Mouse (Mus musculus) thymus, postnatal 10 days (tissue): ENCODE results near the gene Dlx2.
A peak's percentile ranks its signal among the peaks of the same experiment; 100 is the strongest.

Experiments used
- DNase-seq, 2 experiments: peaks; one replicate each; pipeline ENCODE4 v3.0.0; 2021; ENCODE audit warnings: low spot score in 2 of 2

Dlx2 gene

GRCm38 (mm10) chr2:71540611-71541417 lies 5.7 kb downstream of the Dlx2 start:
- no peak for DNase-seq

GRCm38 (mm10) chr2:71534242-71535052 lies 12.1 kb downstream of the Dlx2 start:
- DNase-seq, result no peak

- DNase-seq, result no peak
These were observed 13.5 kb downstream of the Dlx2 start for GRCm38 (mm10) chr2:71533094-71533493.

- DNase-seq, result no peak
These were observed 14.3 kb downstream of the Dlx2 start for GRCm38 (mm10) chr2:71531990-71532970.

GRCm38 (mm10) chr2:71531124-71531590 lies 15.4 kb downstream of the Dlx2 start:
- no peak for DNase-seq

GRCm38 (mm10) chr2:71530391-71531123 lies 16.0 kb downstream of the Dlx2 start:
- DNase-seq, result no peak

- peak; percentile 51 to 59 for DNase-seq
These were observed 16.8 kb downstream of the Dlx2 start for GRCm38 (mm10) chr2:71529511-71530351.

- no peak for DNase-seq
These were observed 17.6 kb downstream of the Dlx2 start for GRCm38 (mm10) chr2:71528714-71529510.

- DNase-seq, result no peak
These were observed 18.4 kb downstream of the Dlx2 start, which contains the start of gene Dlx1 for GRCm38 (mm10) chr2:71528014-71528713. TSS of gene Dlx1 (plus strand) at chr2:71528113.

GRCm38 (mm10) chr2:71527323-71528013 lies 19.1 kb downstream of the Dlx2 start:
- DNase-seq, result no peak

- DNase-seq, result no peak
These were observed 19.8 kb downstream of the Dlx2 start for GRCm38 (mm10) chr2:71526595-71527322.

- no peak for DNase-seq
These were observed 21.8 kb downstream of the Dlx2 start for GRCm38 (mm10) chr2:71524763-71525162.

- DNase-seq, result no peak
These were observed 23.1 kb downstream of the Dlx2 start for GRCm38 (mm10) chr2:71523431-71523830.

- peak; percentile 34 to 60 for DNase-seq
These were observed 23.7 kb downstream of the Dlx2 start for GRCm38 (mm10) chr2:71522871-71523270.

- no peak for DNase-seq
These were observed 29.0 kb downstream of the Dlx2 start for GRCm38 (mm10) chr2:71517466-71518099.

- DNase-seq, result no peak
These were observed 29.6 kb downstream of the Dlx2 start for GRCm38 (mm10) chr2:71516995-71517394.

GRCm38 (mm10) chr2:71512326-71512725 lies 34.2 kb downstream of the Dlx2 start:
- DNase-seq, result no peak
